Mouse (Mus musculus) midbrain, embryonic 11.5 days (tissue): ENCODE data around the gene Flrt2. TPM values are rescaled to one million over a fixed set of nuclear protein-coding genes. Genes with fewer than 3 reads are reported as not detected.

ENCODE experiments used
- ATAC-seq: fragments of 200-750 bp; cut with Nextera tagmentation; 2 replicates; pipeline ENCODE4 v1.8.0; 2017; ENCODE audit warnings: moderate TSS enrichment, moderate library complexity; ENCODE audit not compliant: low FRiP score
- DNase-seq: peaks from one replicate; pipeline ENCODE4 v3.0.0; 2015; ENCODE audit warnings: low spot score; ENCODE audit errors: missing footprints
- H3K27ac ChIP-seq: fragments of 300-500 bp; sonication (generic); 2 replicates; pipeline ENCODE4 v1.5.1; 2014; ENCODE audit warnings: low read depth, low read length
- H3K27me3 ChIP-seq: fragments of 300-500 bp; sonication (generic); 2 replicates; pipeline ENCODE4 v1.6.1; 2014; ENCODE audit warnings: mild to moderate bottlenecking, low read length, moderate library complexity, mixed read lengths; ENCODE audit not compliant: control insufficient read depth, insufficient read depth
- H3K36me3 ChIP-seq: fragments of 300-500 bp; sonication (generic); 2 replicates; pipeline ENCODE4 v1.6.1; 2014; ENCODE audit warnings: mild to moderate bottlenecking, low read length, moderate library complexity, mixed read lengths; ENCODE audit not compliant: control insufficient read depth, insufficient read depth
- H3K4me1 ChIP-seq: fragments of 300-500 bp; sonication (generic); 2 replicates; pipeline ENCODE4 v1.6.1; 2014; ENCODE audit warnings: low read length; ENCODE audit not compliant: control insufficient read depth, insufficient read depth
- H3K4me2 ChIP-seq: fragments of 300-500 bp; sonication (generic); 2 replicates; pipeline ENCODE4 v1.6.1; 2014; ENCODE audit warnings: mild to moderate bottlenecking, moderate library complexity
- H3K4me3 ChIP-seq: fragments of 300-500 bp; sonication (generic); 2 replicates; pipeline ENCODE4 v1.5.1; 2014; ENCODE audit warnings: low read depth, low read length
- H3K9ac ChIP-seq: fragments of 300-500 bp; sonication (generic); 2 replicates; pipeline ENCODE4 v1.6.1; 2014; ENCODE audit warnings: low read length
- H3K9me3 ChIP-seq: fragments of 300-500 bp; sonication (generic); 2 replicates; pipeline ENCODE4 v1.6.1; 2016; ENCODE audit warnings: low read length; ENCODE audit not compliant: control insufficient read depth
- WGBS: fragments of 180-500 bp; shearing (Covaris S2); extraction: QIAGEN DNeasy Blood & Tissue Kit; methylation state at CpG from one replicate; pipeline ENCODE4 v1.1.7; 2014; 5-methylcytosine and 5-hydroxymethylcytosine counted together
- polyA plus RNA-seq: library from polyadenylated mRNA; unstranded; fragments of >200 nt; fragmentation: Nextera tagmentation; extraction: Ambion mirVana; gene quantifications from 2 replicates; pipeline ENCODE4 v1.2.1, GENCODE M21; 2014

Flrt2 gene
- polyA plus RNA-seq, 1 experiment from 2014 or later: 27.0 TPM

- H3K36me3 ChIP-seq: no peaks in the 10 kb centered on the region
- ATAC-seq: no peak
- H3K4me3 ChIP-seq: no peak overlapping the region
- no peak overlapping the region for H3K9ac ChIP-seq
- H3K27ac ChIP-seq: no peak overlapping the region
- no peaks in the 10 kb centered on the region for H3K27me3 ChIP-seq
- H3K4me1 ChIP-seq: peaks cover 6% of the 10 kb centered on the region
- DNase-seq: no peak
- H3K9me3 ChIP-seq: no peaks in the 10 kb centered on the region
- H3K4me2 ChIP-seq: no peak overlapping the region
Observed at GRCm38 (mm10) chr12:95701580-95701979, 9.6 kb downstream of the Flrt2 start.

GRCm38 (mm10) chr12:95705006-95705405, 13.0 kb downstream of the Flrt2 start:
- Histone ChIP-seq H3K27me3 (no peaks in the 10 kb centered on the region), H3K9ac (no peak overlapping the region), H3K9me3 (no peaks in the 10 kb centered on the region), H3K4me1 (no peaks in the 10 kb centered on the region), H3K4me3 (no peak overlapping the region), H3K4me2 (no peak overlapping the region), H3K36me3 (no peaks in the 10 kb centered on the region), H3K27ac (no peak overlapping the region)
- no peak for ATAC-seq
- no peak for DNase-seq
- 83% methylated on average over 3 of the region's 3 CpGs for WGBS

GRCm38 (mm10) chr12:95723265-95723664, 31.2 kb downstream of the Flrt2 start:
- ATAC-seq: no peak
- H3K9ac ChIP-seq: no peak overlapping the region
- no peaks in the 10 kb centered on the region for H3K27me3 ChIP-seq
- H3K4me3 ChIP-seq: no peak overlapping the region
- no peaks in the 10 kb centered on the region for H3K36me3 ChIP-seq
- DNase-seq: no peak
- H3K4me1 ChIP-seq: no peaks in the 10 kb centered on the region
- 100% methylated on average over 2 of the region's 2 CpGs for WGBS
- no peak overlapping the region for H3K4me2 ChIP-seq
- H3K9me3 ChIP-seq: no peaks in the 10 kb centered on the region
- no peak overlapping the region for H3K27ac ChIP-seq

GRCm38 (mm10) chr12:95734075-95734474, 42.0 kb downstream of the Flrt2 start:
- H3K4me2 ChIP-seq: no peak overlapping the region
- WGBS: 75% methylated on average over 1 of the region's 1 CpGs
- ATAC-seq: no peak
- H3K9ac ChIP-seq: no peak overlapping the region
- no peaks in the 10 kb centered on the region for H3K36me3 ChIP-seq
- peaks cover 2% of the 10 kb centered on the region; the same call in 1 of the 2 replicates for H3K4me1 ChIP-seq
- no peak for DNase-seq
- no peak overlapping the region for H3K4me3 ChIP-seq
- no peak overlapping the region for H3K27ac ChIP-seq
- no peaks in the 10 kb centered on the region for H3K27me3 ChIP-seq
- H3K9me3 ChIP-seq: no peaks in the 10 kb centered on the region

GRCm38 (mm10) chr12:95737571-95737970, 45.5 kb downstream of the Flrt2 start:
- H3K36me3 ChIP-seq: no peaks in the 10 kb centered on the region
- ATAC-seq: no peak
- WGBS: 74% methylated on average over 8 of the region's 8 CpGs

GRCm38 (mm10) chr12:95738031-95738430, 46.0 kb downstream of the Flrt2 start:
- Histone ChIP-seq H3K36me3 (no peaks in the 10 kb centered on the region), H3K4me2 (no peak overlapping the region), H3K27ac (no peak overlapping the region), H3K9me3 (no peaks in the 10 kb centered on the region), H3K9ac (no peak overlapping the region), H3K27me3 (no peaks in the 10 kb centered on the region), H3K4me3 (no peak overlapping the region), H3K4me1 (peaks cover 2% of the 10 kb centered on the region; the same call in 1 of the 2 replicates)
- WGBS: 72% methylated on average over 5 of the region's 5 CpGs
- DNase-seq (no peak), ATAC-seq (no peak)

More at GRCm38 (mm10) chr12:95737571-95737970, 45.5 kb downstream of the Flrt2 start:
- H3K9me3 ChIP-seq: no peaks in the 10 kb centered on the region
- DNase-seq: no peak
- H3K4me3 ChIP-seq: no peak overlapping the region
- peaks cover 2% of the 10 kb centered on the region; the same call in 1 of the 2 replicates for H3K4me1 ChIP-seq
- no peak overlapping the region for H3K27ac ChIP-seq
- no peak overlapping the region for H3K9ac ChIP-seq
- no peaks in the 10 kb centered on the region for H3K27me3 ChIP-seq
- H3K4me2 ChIP-seq: no peak overlapping the region

- Histone ChIP-seq H3K9ac (no peak overlapping the region), H3K27ac (no peak overlapping the region), H3K36me3 (no peaks in the 10 kb centered on the region), H3K4me2 (no peak overlapping the region), H3K27me3 (no peaks in the 10 kb centered on the region), H3K4me1 (peaks cover 2% of the 10 kb centered on the region; the same call in 1 of the 2 replicates), H3K4me3 (no peak overlapping the region), H3K9me3 (no peaks in the 10 kb centered on the region)
- ATAC-seq: no peak
- DNase-seq: no peak
- 58% methylated on average over 7 of the region's 7 CpGs for WGBS
Observed at GRCm38 (mm10) chr12:95738491-95739135, 46.6 kb downstream of the Flrt2 start.

GRCm38 (mm10) chr12:95739739-95740138, 47.7 kb downstream of the Flrt2 start:
- Histone ChIP-seq H3K4me3 (no peak overlapping the region), H3K9ac (no peak overlapping the region), H3K9me3 (no peaks in the 10 kb centered on the region), H3K27ac (no peak overlapping the region), H3K4me2 (no peak overlapping the region), H3K27me3 (no peaks in the 10 kb centered on the region), H3K36me3 (no peaks in the 10 kb centered on the region), H3K4me1 (peaks cover 2% of the 10 kb centered on the region; the same call in 1 of the 2 replicates)
- DNase-seq (no peak), ATAC-seq (no peak)
- 89% methylated on average over 5 of the region's 5 CpGs for WGBS

GRCm38 (mm10) chr12:95741296-95741695, 49.3 kb downstream of the Flrt2 start:
- Histone ChIP-seq H3K36me3 (no peaks in the 10 kb centered on the region), H3K4me3 (no peak overlapping the region), H3K27ac (no peak overlapping the region), H3K9me3 (no peaks in the 10 kb centered on the region), H3K4me1 (peaks cover 2% of the 10 kb centered on the region; the same call in 1 of the 2 replicates), H3K27me3 (no peaks in the 10 kb centered on the region), H3K9ac (no peak overlapping the region), H3K4me2 (no peak overlapping the region)
- DNase-seq (no peak), ATAC-seq (no peak)
- 74% methylated on average over 11 of the region's 11 CpGs for WGBS
